Mouse (Mus musculus) embryonic facial prominence, embryonic 10.5 days (tissue): ENCODE data around the gene Gm10837. TPM values are rescaled to one million over a fixed set of nuclear protein-coding genes. Genes with fewer than 3 reads are reported as not detected.

ENCODE experiments used
- DNase-seq: peaks from one replicate; pipeline ENCODE4 v3.0.0-alpha.2; 2017; ENCODE audit warnings: low spot score
- H3K27ac ChIP-seq: fragments of 300-500 bp; sonication (generic); replicated peaks from 2 replicates; pipeline ENCODE4 v1.5.1; 2016; ENCODE audit warnings: mild to moderate bottlenecking
- H3K27me3 ChIP-seq: fragments of 300-500 bp; sonication (generic); replicated peaks from 2 replicates; pipeline ENCODE4 v1.6.1; 2016; ENCODE audit warnings: low read depth, mild to moderate bottlenecking; ENCODE audit not compliant: poor library complexity, severe bottlenecking
- H3K36me3 ChIP-seq: fragments of 300-500 bp; sonication (generic); replicated peaks from 2 replicates; pipeline ENCODE4 v1.6.1; 2016; ENCODE audit warnings: mild to moderate bottlenecking, moderate library complexity
- H3K4me1 ChIP-seq: fragments of 300-500 bp; sonication (generic); 2 replicates; pipeline ENCODE4 v1.6.1; 2016
- H3K4me3 ChIP-seq: fragments of 300-500 bp; sonication (generic); 2 replicates; pipeline ENCODE4 v1.5.1; 2016; ENCODE audit warnings: mild to moderate bottlenecking, moderate library complexity
- H3K9me3 ChIP-seq: fragments of 300-500 bp; sonication (generic); 2 replicates; pipeline ENCODE4 v1.6.1; 2016; ENCODE audit warnings: mild to moderate bottlenecking
- WGBS: fragments of 180-500 bp; shearing (Covaris S2); methylation state at CpG from one replicate; pipeline ENCODE4 v1.1.7; 2016; 5-methylcytosine and 5-hydroxymethylcytosine counted together
- polyA plus RNA-seq: library from polyadenylated mRNA; unstranded; fragments of >200 nt; fragmentation: Nextera tagmentation; extraction: Ambion mirVana; gene quantifications from 2 replicates; pipeline ENCODE4 v1.2.1, GENCODE M21; 2016

Gene Gm10837
- polyA plus RNA-seq, 1 experiment from 2014 or later: 0.31 TPM

GRCm38 (mm10) chr14:122534017-122534924 is 43.9 kb downstream of the Gm10837 start, which contains the start of gene Pcca:
TSS of gene Pcca (plus strand) at chr14:122534324.
- Histone ChIP-seq H3K4me3 (peak within 1 kb of the TSS; percentile 91), H3K27ac (peak within 1 kb of the TSS; percentile 88), H3K36me3 (no peaks in the 10 kb centered on the region), H3K27me3 (no peaks in the 10 kb centered on the region), H3K9me3 (no peaks in the 10 kb centered on the region), H3K4me1 (peaks cover 15% of the 10 kb centered on the region)
- peak; percentile 99 for DNase-seq
- 1% methylated on average over 54 of the region's 54 CpGs for WGBS

GRCm38 (mm10) chr14:122535986-122536385 is 45.6 kb downstream of the Gm10837 start:
- 93% methylated on average over 1 of the region's 1 CpGs for WGBS
- no peak overlapping the region for H3K27ac ChIP-seq
- no peak overlapping the region for H3K4me3 ChIP-seq
- no peaks in the 10 kb centered on the region for H3K36me3 ChIP-seq
- H3K27me3 ChIP-seq: no peaks in the 10 kb centered on the region
- peaks cover 17% of the 10 kb centered on the region for H3K4me1 ChIP-seq
- no peak for DNase-seq
- H3K9me3 ChIP-seq: no peaks in the 10 kb centered on the region

Other genes with a start within 250 kb of the Gm10837 start
- 0.50 and 0.56 TPM in 2 replicates for gene Gm5089, start 39.5 kb upstream of the Gm10837 start, polyA plus RNA-seq
- gene Zic5, start 24.9 kb upstream of the Gm10837 start, polyA plus RNA-seq: 6.2 and 6.9 TPM in 2 replicates
- gene Zic2, start 15.2 kb upstream of the Gm10837 start, polyA plus RNA-seq: 2.2 and 2.4 TPM in 2 replicates
- 29.1 and 32.8 TPM in 2 replicates for gene Pcca, start 43.7 kb downstream of the Gm10837 start, polyA plus RNA-seq